Mouse (Mus musculus): ENCODE measurements around the gene Adamts12. TPM values are rescaled to one million over a fixed set of nuclear protein-coding genes. Genes with fewer than 3 reads are reported as not detected.

Adamts12 gene
- total and polyA plus RNA-seq, 3 experiments: 0.03 to 0.12 (median 0.04) TPM

- H3K9ac ChIP-seq (ENCODE audit: insufficient read depth, low read depth): no peak overlapping the region
- dilution Hi-C loops (cut with MboI; ENCODE audit: extremely low pct_ligation_motif_present, extremely low pct_unique_long_range_greater_than_20kb, low sequenced_read_pairs) (no loop called here), in situ Hi-C loops (cut with MboI; ENCODE audit: low pct_ligation_motif_present, low pct_unique_long_range_greater_than_20kb, low sequenced_read_pairs) (no loop called here)
Measured at GRCm38 (mm10) chr15:11210976-11211375, 146.4 kb downstream of the Adamts12 start.

GRCm38 (mm10) chr15:11233906-11234632 lies 169.5 kb downstream of the Adamts12 start:
- Histone ChIP-seq H3K27ac (ENCODE audit: insufficient read depth, low read depth) (no peak overlapping the region; the same call in 1 of the 2 replicates), H3K4me3 (replicated peaks in 1 of 3; ENCODE audit: low read depth in 2 of 3, low read length in 2 of 3, poor library complexity in 1 of 3) (no peak overlapping the region), H3K27me3 (replicated peaks) (no peaks in the 10 kb centered on the region), H3K79me2 (replicated peaks; ENCODE audit: control insufficient read depth, extremely low read depth, insufficient read depth, poor library complexity, severe bottlenecking) (no peaks in the 10 kb centered on the region), H3K36me3 (replicated peaks in 1 of 2; ENCODE audit: control insufficient read depth in 1 of 2, insufficient read depth in 1 of 2, low read length in 1 of 2) (no peaks in the 10 kb centered on the region), H3K9me3 (replicated peaks; ENCODE audit: low read length) (no peaks in the 10 kb centered on the region), H3K4me2 (ENCODE audit: insufficient read depth, low read depth, poor library complexity, severe bottlenecking) (peak overlapping the region; percentile 66), H3K4me1 (ENCODE audit: control insufficient read depth in 1 of 2, insufficient read depth in 2 of 2) (peaks cover 5 to 68% of the 10 kb centered on the region in 2 experiments), H3K9ac (ENCODE audit: insufficient read depth, low read depth) (peak overlapping the region; percentile 39; the same call in 1 of the 2 replicates)
- peak; percentile 77; the same call in 1 of the 2 replicates for TF ChIP-seq MYC (IDR thresholded peaks at IDR 0.05; ENCODE audit: low read depth, low read length)
- TF ChIP-seq ELF1 (IDR thresholded peaks at IDR 0.05; ENCODE audit: low read depth, low read length): no peak
- TF ChIP-seq IRF4 (IDR thresholded peaks at IDR 0.05; ENCODE audit: low read depth, low read length): peak; percentile 67
- peak; percentile 96 for TF ChIP-seq ETS1 (conservative IDR thresholded peaks at IDR 0.05; ENCODE audit: low read depth, low read length)
- TF ChIP-seq TCF12 (IDR thresholded peaks at IDR 0.05; ENCODE audit: low read depth, low read length): peak; percentile 94
- no peak for TF ChIP-seq MXI1 (IDR thresholded peaks at IDR 0.05; ENCODE audit: low read depth, low read length)
- TF ChIP-seq BHLHE40 (IDR thresholded peaks at IDR 0.05; ENCODE audit: low read depth, low read length): peak; percentile 70
- no peak for TF ChIP-seq GABPA (IDR thresholded peaks at IDR 0.05; ENCODE audit: insufficient replicate concordance, low read depth, low read length)
- peak; percentile 84 for TF ChIP-seq JUN (IDR thresholded peaks at IDR 0.05; ENCODE audit: insufficient read depth, low read depth, low read length)
- peak; percentile 54 for TF ChIP-seq MEF2A (IDR thresholded peaks at IDR 0.05; ENCODE audit: borderline replicate concordance, low read depth, low read length)
- peak; percentile 50; the same call in 1 of the 2 replicates for TF ChIP-seq CHD2 (IDR thresholded peaks at IDR 0.05; ENCODE audit: low read length)
- TF ChIP-seq MAX (IDR thresholded peaks at IDR 0.05; ENCODE audit: low read length): peak; percentile 32
- TF ChIP-seq MAZ (IDR thresholded peaks at IDR 0.05; ENCODE audit: low read depth, low read length): 0 out of 2 replicates have a peak, but pooled peaks have one; percentile 27
- peak; percentile 86 for TF ChIP-seq EP300 (IDR thresholded peaks at IDR 0.05; ENCODE audit: low read length)
- TF ChIP-seq ZNF384 (IDR thresholded peaks at IDR 0.05; ENCODE audit: low read depth, low read length): peak; percentile 43; the same call in 1 of the 2 replicates
- TF ChIP-seq POLR2A (IDR thresholded peaks at IDR 0.05; ENCODE audit: low read depth, low read length): no peak
- peak; percentile 84; the same call in 1 of the 2 replicates for TF ChIP-seq MAFK (IDR thresholded peaks at IDR 0.05; ENCODE audit: insufficient replicate concordance, low read length)
- TF ChIP-seq E2F4 (IDR thresholded peaks at IDR 0.05; ENCODE audit: insufficient replicate concordance, low read depth, low read length): no peak
- no peak for TF ChIP-seq ZMIZ1 (IDR thresholded peaks at IDR 0.05; ENCODE audit: low read depth, low read length)
- TF ChIP-seq KAT2A (IDR thresholded peaks at IDR 0.05; ENCODE audit: insufficient replicate concordance, low read length): no peak
- no peak for TF ChIP-seq UBTF (IDR thresholded peaks at IDR 0.05; ENCODE audit: low read depth, low read length)
- no peak for TF ChIP-seq RCOR1 (conservative IDR thresholded peaks at IDR 0.05; ENCODE audit: low read depth, low read length)
- TF ChIP-seq NELFE (IDR thresholded peaks at IDR 0.05; ENCODE audit: low read depth, low read length): no peak
- TF ChIP-seq ZKSCAN1 (IDR thresholded peaks at IDR 0.05; ENCODE audit: borderline replicate concordance, low read depth, low read length): no peak
- TF ChIP-seq JUND (conservative IDR thresholded peaks at IDR 0.05; ENCODE audit: low read depth, low read length): peak; percentile 92
- TF ChIP-seq TBP (conservative IDR thresholded peaks at IDR 0.05; ENCODE audit: low read depth, low read length): 0 out of 2 replicates have a peak, but pooled peaks have one; percentile 16
- dilution Hi-C loops (cut with MboI; ENCODE audit: extremely low pct_ligation_motif_present, extremely low pct_unique_long_range_greater_than_20kb, low sequenced_read_pairs) (no loop called here), in situ Hi-C loops (cut with MboI; ENCODE audit: low pct_ligation_motif_present, low pct_unique_long_range_greater_than_20kb, low sequenced_read_pairs) (loop anchor here (10.0 kb wide), 1 partner anchor 199 kb away; the partner anchor contains the start of gene Rxfp3)
- peak; percentile 90 for DNase-seq (ENCODE audit: extremely low read depth)

More at GRCm38 (mm10) chr15:11210976-11211375, 146.4 kb downstream of the Adamts12 start:
- DNase-seq (ENCODE audit: extremely low read depth): no peak
- Histone ChIP-seq H3K27ac (ENCODE audit: insufficient read depth, low read depth) (no peak overlapping the region), H3K27me3 (replicated peaks) (no peaks in the 10 kb centered on the region), H3K4me1 (ENCODE audit: control insufficient read depth in 1 of 2, insufficient read depth in 2 of 2) (no peaks in the 10 kb centered on the region), H3K36me3 (replicated peaks in 1 of 2; ENCODE audit: control insufficient read depth in 1 of 2, insufficient read depth in 1 of 2, low read length in 1 of 2) (no peaks in the 10 kb centered on the region), H3K9me3 (replicated peaks; ENCODE audit: low read length) (no peaks in the 10 kb centered on the region), H3K79me2 (replicated peaks; ENCODE audit: control insufficient read depth, extremely low read depth, insufficient read depth, poor library complexity, severe bottlenecking) (no peaks in the 10 kb centered on the region), H3K4me2 (ENCODE audit: insufficient read depth, low read depth, poor library complexity, severe bottlenecking) (no peak overlapping the region), H3K4me3 (replicated peaks in 1 of 3; ENCODE audit: low read depth in 2 of 3, low read length in 2 of 3, poor library complexity in 1 of 3) (no peak overlapping the region)
- TF ChIP-seq GABPA (IDR thresholded peaks at IDR 0.05; ENCODE audit: insufficient replicate concordance, low read depth, low read length): no peak
